Mouse (Mus musculus): Measurements from ENCODE around the gene Xirp1. TPM values are rescaled to one million over a fixed set of nuclear protein-coding genes. Genes with fewer than 3 reads are reported as not detected.
A peak's percentile ranks its signal among the peaks of the same experiment; 100 is the strongest.

The Xirp1 gene
- polyA plus RNA-seq, 1 experiment from 2014 or later: 0.07 TPM

- ATAC-seq (ENCODE audit: insufficient number of reproducible peaks, insufficient read depth, low FRiP score, low read depth): no peak
- Histone ChIP-seq H3K36me3 (ENCODE audit: control insufficient read depth, insufficient read depth, low read length) (no peaks in the 10 kb centered on the region), H3K27ac (ENCODE audit: low read length) (no peak overlapping the region), H3K4me2 (replicated peaks; ENCODE audit: low read depth, low read length) (no peak overlapping the region), H3K27me3 (ENCODE audit: control insufficient read depth, insufficient read depth, low read length) (no peaks in the 10 kb centered on the region), H3K4me1 (ENCODE audit: control insufficient read depth, insufficient read depth, low read length) (no peaks in the 10 kb centered on the region), H3K4me3 (ENCODE audit: low read depth, low read length) (no peak overlapping the region), H3K9ac (replicated peaks; ENCODE audit: low read depth, low read length) (no peak overlapping the region), H3K9me3 (ENCODE audit: control insufficient read depth, low read depth, low read length) (no peaks in the 10 kb centered on the region)
- WGBS: 30% methylated on average over 5 of the region's 5 CpGs
Observed at GRCm38 (mm10) chr9:119991310-119991709, 32.1 kb downstream of the Xirp1 start.

- Histone ChIP-seq H3K27me3 (ENCODE audit: control insufficient read depth, insufficient read depth, low read length) (no peaks in the 10 kb centered on the region), H3K4me2 (replicated peaks; ENCODE audit: low read depth, low read length) (no peak overlapping the region), H3K36me3 (ENCODE audit: control insufficient read depth, insufficient read depth, low read length) (no peaks in the 10 kb centered on the region), H3K27ac (ENCODE audit: low read length) (no peak overlapping the region), H3K9me3 (ENCODE audit: control insufficient read depth, low read depth, low read length) (no peaks in the 10 kb centered on the region), H3K9ac (replicated peaks; ENCODE audit: low read depth, low read length) (no peak overlapping the region), H3K4me3 (ENCODE audit: low read depth, low read length) (no peak overlapping the region), H3K4me1 (ENCODE audit: control insufficient read depth, insufficient read depth, low read length) (0 out of 2 replicates have a peak, but pooled peaks cover 3% of the 10 kb centered on the region)
- ATAC-seq (ENCODE audit: insufficient number of reproducible peaks, insufficient read depth, low FRiP score, low read depth): no peak
- 43% methylated on average over 7 of the region's 7 CpGs for WGBS
Observed at GRCm38 (mm10) chr9:119988304-119988703, 35.1 kb downstream of the Xirp1 start.

GRCm38 (mm10) chr9:119985881-119986574, 37.4 kb downstream of the Xirp1 start:
- Histone ChIP-seq H3K9ac (replicated peaks; ENCODE audit: low read depth, low read length) (no peak overlapping the region), H3K4me2 (replicated peaks; ENCODE audit: low read depth, low read length) (no peak overlapping the region)

GRCm38 (mm10) chr9:119984536-119985011, 38.8 kb downstream of the Xirp1 start, which contains the start of gene Csrnp1:
Csrnp1 (minus strand) TSS chr9:119984658.
- Histone ChIP-seq H3K4me2 (replicated peaks; ENCODE audit: low read depth, low read length) (peak within 1 kb of the TSS; percentile 95), H3K4me1 (ENCODE audit: control insufficient read depth, insufficient read depth, low read length) (peaks cover 33% of the 10 kb centered on the region), H3K27ac (ENCODE audit: low read length) (peak within 1 kb of the TSS; percentile 79), H3K27me3 (ENCODE audit: control insufficient read depth, insufficient read depth, low read length) (no peaks in the 10 kb centered on the region), H3K4me3 (ENCODE audit: low read depth, low read length) (peak within 1 kb of the TSS; percentile 68), H3K9ac (replicated peaks; ENCODE audit: low read depth, low read length) (peak within 1 kb of the TSS; percentile 70), H3K36me3 (ENCODE audit: control insufficient read depth, insufficient read depth, low read length) (no peaks in the 10 kb centered on the region), H3K9me3 (ENCODE audit: control insufficient read depth, low read depth, low read length) (no peaks in the 10 kb centered on the region)
- 8% methylated on average over 14 of the region's 14 CpGs for WGBS
- no peak for ATAC-seq (ENCODE audit: insufficient number of reproducible peaks, insufficient read depth, low FRiP score, low read depth)

More at GRCm38 (mm10) chr9:119985881-119986574, 37.4 kb downstream of the Xirp1 start:
- 61% methylated on average over 10 of the region's 10 CpGs for WGBS
- Histone ChIP-seq H3K27me3 (ENCODE audit: control insufficient read depth, insufficient read depth, low read length) (no peaks in the 10 kb centered on the region), H3K4me1 (ENCODE audit: control insufficient read depth, insufficient read depth, low read length) (peaks cover 24% of the 10 kb centered on the region), H3K27ac (ENCODE audit: low read length) (no peak overlapping the region; the same call in 1 of the 2 replicates), H3K36me3 (ENCODE audit: control insufficient read depth, insufficient read depth, low read length) (no peaks in the 10 kb centered on the region), H3K4me3 (ENCODE audit: low read depth, low read length) (no peak overlapping the region), H3K9me3 (ENCODE audit: control insufficient read depth, low read depth, low read length) (no peaks in the 10 kb centered on the region)
- no peak for ATAC-seq (ENCODE audit: insufficient number of reproducible peaks, insufficient read depth, low FRiP score, low read depth)

GRCm38 (mm10) chr9:119983585-119984535, 39.5 kb downstream of the Xirp1 start:
- WGBS: 2% methylated on average over 73 of the region's 79 CpGs

GRCm38 (mm10) chr9:119982956-119983551, 40.3 kb downstream of the Xirp1 start:
- under 1% methylated on average over 48 of the region's 48 CpGs for WGBS
- H3K9ac ChIP-seq (replicated peaks; ENCODE audit: low read depth, low read length): peak overlapping the region; percentile 70
- peaks cover 44% of the 10 kb centered on the region for H3K4me1 ChIP-seq (ENCODE audit: control insufficient read depth, insufficient read depth, low read length)

More at GRCm38 (mm10) chr9:119983585-119984535, 39.5 kb downstream of the Xirp1 start:
- Histone ChIP-seq H3K4me3 (ENCODE audit: low read depth, low read length) (peak overlapping the region; percentile 68), H3K4me1 (ENCODE audit: control insufficient read depth, insufficient read depth, low read length) (peaks cover 36% of the 10 kb centered on the region), H3K36me3 (ENCODE audit: control insufficient read depth, insufficient read depth, low read length) (no peaks in the 10 kb centered on the region), H3K9me3 (ENCODE audit: control insufficient read depth, low read depth, low read length) (no peaks in the 10 kb centered on the region), H3K9ac (replicated peaks; ENCODE audit: low read depth, low read length) (peak overlapping the region; percentile 70), H3K4me2 (replicated peaks; ENCODE audit: low read depth, low read length) (peak overlapping the region; percentile 95), H3K27me3 (ENCODE audit: control insufficient read depth, insufficient read depth, low read length) (no peaks in the 10 kb centered on the region), H3K27ac (ENCODE audit: low read length) (peak overlapping the region; percentile 79)
- ATAC-seq (ENCODE audit: insufficient number of reproducible peaks, insufficient read depth, low FRiP score, low read depth): peak; percentile 77

GRCm38 (mm10) chr9:119982241-119982811, 41.1 kb downstream of the Xirp1 start:
- Histone ChIP-seq H3K9me3 (ENCODE audit: control insufficient read depth, low read depth, low read length) (no peaks in the 10 kb centered on the region), H3K4me2 (replicated peaks; ENCODE audit: low read depth, low read length) (peak overlapping the region; percentile 95), H3K4me3 (ENCODE audit: low read depth, low read length) (peak overlapping the region; percentile 68), H3K36me3 (ENCODE audit: control insufficient read depth, insufficient read depth, low read length) (no peaks in the 10 kb centered on the region), H3K9ac (replicated peaks; ENCODE audit: low read depth, low read length) (peak overlapping the region; percentile 70; the same call in 1 of the 2 replicates), H3K27me3 (ENCODE audit: control insufficient read depth, insufficient read depth, low read length) (no peaks in the 10 kb centered on the region), H3K4me1 (ENCODE audit: control insufficient read depth, insufficient read depth, low read length) (peaks cover 52% of the 10 kb centered on the region), H3K27ac (ENCODE audit: low read length) (peak overlapping the region; percentile 89)
- WGBS: 2% methylated on average over 11 of the region's 11 CpGs
- ATAC-seq (ENCODE audit: insufficient number of reproducible peaks, insufficient read depth, low FRiP score, low read depth): peak; percentile 19; the same call in 1 of the 2 replicates

More at GRCm38 (mm10) chr9:119982956-119983551, 40.3 kb downstream of the Xirp1 start:
- Histone ChIP-seq H3K27ac (ENCODE audit: low read length) (peak overlapping the region; percentile 53), H3K36me3 (ENCODE audit: control insufficient read depth, insufficient read depth, low read length) (no peaks in the 10 kb centered on the region), H3K4me3 (ENCODE audit: low read depth, low read length) (peak overlapping the region; percentile 68), H3K27me3 (ENCODE audit: control insufficient read depth, insufficient read depth, low read length) (no peaks in the 10 kb centered on the region), H3K4me2 (replicated peaks; ENCODE audit: low read depth, low read length) (peak overlapping the region; percentile 95), H3K9me3 (ENCODE audit: control insufficient read depth, low read depth, low read length) (no peaks in the 10 kb centered on the region)
- ATAC-seq (ENCODE audit: insufficient number of reproducible peaks, insufficient read depth, low FRiP score, low read depth): no peak
